Mouse (Mus musculus): ENCODE measurements at regions not wholly inside any gene's neighbourhood (a gene's known extent, or its start where the extent isn't known, plus 50 kb on each side); places are given as distances from the start of the nearest gene placed in this dataset.

GRCm38 (mm10) chr14:105730786-105731185, 165.8 kb downstream of the Spry2 start:
- WGBS: 11% methylated on average over 4 of the region's 4 CpGs

GRCm38 (mm10) chr14:105728841-105729240, 167.8 kb downstream of the Spry2 start:
- WGBS: 93% methylated on average over 5 of the region's 5 CpGs
- Histone ChIP-seq H3K4me2 (replicated peaks) (no peak overlapping the region), H3K4me3 (no peak overlapping the region), H3K36me3 (no peaks in the 10 kb centered on the region), H3K9me3 (replicated peaks) (no peaks in the 10 kb centered on the region), H3K9ac (no peak overlapping the region), H3K27me3 (no peaks in the 10 kb centered on the region), H3K4me1 (peaks cover 27% of the 10 kb centered on the region), H3K27ac (no peak overlapping the region)
- no peak for ATAC-seq (ENCODE audit: low FRiP score)

More at GRCm38 (mm10) chr14:105730786-105731185, 165.8 kb downstream of the Spry2 start:
- Histone ChIP-seq H3K9ac (no peak overlapping the region), H3K4me1 (peaks cover 27% of the 10 kb centered on the region), H3K4me2 (replicated peaks) (peak overlapping the region; percentile 65), H3K36me3 (no peaks in the 10 kb centered on the region), H3K9me3 (replicated peaks) (no peaks in the 10 kb centered on the region), H3K27ac (no peak overlapping the region), H3K27me3 (no peaks in the 10 kb centered on the region), H3K4me3 (no peak overlapping the region)
- ATAC-seq (ENCODE audit: low FRiP score): peak; percentile 51

- Histone ChIP-seq H3K4me2 (replicated peaks) (no peak overlapping the region), H3K9me3 (replicated peaks) (no peaks in the 10 kb centered on the region), H3K27ac (no peak overlapping the region), H3K4me3 (no peak overlapping the region), H3K27me3 (no peaks in the 10 kb centered on the region), H3K4me1 (peaks cover 5% of the 10 kb centered on the region; the same call in 1 of the 2 replicates), H3K9ac (no peak overlapping the region), H3K36me3 (no peaks in the 10 kb centered on the region)
- ATAC-seq (ENCODE audit: low FRiP score): no peak
- WGBS: 47% methylated on average over 8 of the region's 8 CpGs
These were observed 170.9 kb downstream of the Spry2 start for GRCm38 (mm10) chr14:105725741-105726140.

DNA sequence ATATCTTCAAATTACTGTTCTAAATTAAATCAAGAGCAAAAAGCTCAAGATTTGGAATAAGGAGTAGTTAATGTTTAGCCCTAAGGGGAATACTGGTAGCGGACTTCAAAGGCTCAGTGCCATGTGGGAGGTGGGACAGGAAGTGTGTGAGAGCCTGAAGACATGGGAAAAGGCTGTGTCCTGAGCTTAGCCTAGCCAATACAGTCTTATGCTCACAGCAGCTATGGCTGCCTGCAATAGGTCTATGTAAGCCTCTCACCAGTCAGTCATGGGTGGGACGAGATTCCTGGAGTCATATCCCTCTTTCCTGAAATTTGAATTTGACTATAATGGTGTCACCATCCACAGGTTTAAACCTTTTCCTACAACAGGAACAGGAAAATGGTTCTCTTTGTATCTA, 173.7 kb downstream of the Spry2 start:
- no peak for ATAC-seq (ENCODE audit: low FRiP score)
- 68% methylated on average over 2 of the region's 2 CpGs for WGBS
- Histone ChIP-seq H3K9me3 (replicated peaks) (no peaks in the 10 kb centered on the region), H3K27ac (no peak overlapping the region), H3K36me3 (no peaks in the 10 kb centered on the region), H3K4me1 (peaks cover 3% of the 10 kb centered on the region; the same call in 1 of the 2 replicates), H3K9ac (no peak overlapping the region), H3K27me3 (no peaks in the 10 kb centered on the region), H3K4me3 (no peak overlapping the region), H3K4me2 (replicated peaks) (no peak overlapping the region)

- peaks cover 2% of the 10 kb centered on the region; the same call in 1 of the 2 replicates for H3K4me1 ChIP-seq
- 86% methylated on average over 3 of the region's 3 CpGs for WGBS
- no peak overlapping the region for H3K9ac ChIP-seq
- H3K9me3 ChIP-seq (replicated peaks): no peaks in the 10 kb centered on the region
- ATAC-seq (ENCODE audit: low FRiP score): no peak
- H3K4me3 ChIP-seq: no peak overlapping the region
- no peak overlapping the region for H3K4me2 ChIP-seq (replicated peaks)
- H3K27ac ChIP-seq: no peak overlapping the region
- H3K27me3 ChIP-seq: no peaks in the 10 kb centered on the region
- no peaks in the 10 kb centered on the region for H3K36me3 ChIP-seq
These were observed 175.0 kb downstream of the Spry2 start for GRCm38 (mm10) chr14:105721576-105721975.

- Histone ChIP-seq H3K4me2 (replicated peaks) (no peak overlapping the region), H3K27me3 (no peaks in the 10 kb centered on the region), H3K27ac (no peak overlapping the region), H3K9me3 (replicated peaks) (no peaks in the 10 kb centered on the region), H3K4me1 (no peaks in the 10 kb centered on the region), H3K4me3 (no peak overlapping the region), H3K36me3 (no peaks in the 10 kb centered on the region), H3K9ac (no peak overlapping the region)
- no peak for ATAC-seq (ENCODE audit: low FRiP score)
- 87% methylated on average over 6 of the region's 6 CpGs for WGBS
These were observed 175.7 kb downstream of the Spry2 start for GRCm38 (mm10) chr14:105720816-105721510.

DNA sequence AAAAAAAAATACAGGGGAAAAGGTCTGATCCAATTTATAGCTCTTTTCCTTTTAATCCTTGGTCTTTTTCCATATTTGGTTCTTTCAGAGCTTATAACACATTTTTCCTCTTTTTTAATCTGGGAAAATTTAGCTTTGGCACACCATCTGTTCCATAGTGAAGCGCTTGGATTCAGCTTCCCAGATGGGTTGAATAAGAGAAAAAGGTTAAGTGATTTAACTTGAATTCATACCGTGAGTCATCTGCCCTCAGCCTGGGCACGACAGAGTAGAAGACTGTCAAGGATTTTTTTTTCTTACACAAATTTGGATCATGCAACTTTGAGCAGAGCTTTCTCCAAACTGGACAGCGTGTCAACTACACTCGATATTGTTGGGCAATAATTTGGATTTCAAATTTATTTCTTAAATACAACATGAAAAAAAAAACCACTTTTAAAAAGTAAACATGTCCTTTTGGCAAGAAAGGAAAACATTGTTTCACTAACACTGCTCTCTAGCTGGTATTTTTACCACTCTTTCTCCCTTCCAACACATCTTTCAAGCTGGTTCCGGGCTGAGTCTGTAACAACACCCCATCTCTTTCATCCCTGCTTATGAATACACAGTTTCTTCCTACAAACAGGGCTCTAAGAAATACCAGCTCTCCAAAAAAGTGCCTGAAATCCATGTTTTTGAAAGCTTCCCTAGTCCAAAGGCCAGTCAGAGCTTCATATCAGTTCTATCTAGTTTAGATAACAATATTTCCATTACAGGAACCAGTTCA, 177.8 kb downstream of the Spry2 start:
- H3K4me3 ChIP-seq: no peak overlapping the region
- no peak overlapping the region for H3K9ac ChIP-seq
- no peaks in the 10 kb centered on the region for H3K9me3 ChIP-seq (replicated peaks)
- H3K36me3 ChIP-seq: no peaks in the 10 kb centered on the region
- no peak overlapping the region for H3K4me2 ChIP-seq (replicated peaks)
- no peak for ATAC-seq (ENCODE audit: low FRiP score)
- WGBS: 81% methylated on average over 6 of the region's 6 CpGs
- H3K27ac ChIP-seq: no peak overlapping the region
- H3K27me3 ChIP-seq: no peaks in the 10 kb centered on the region
- no peaks in the 10 kb centered on the region for H3K4me1 ChIP-seq

DNA sequence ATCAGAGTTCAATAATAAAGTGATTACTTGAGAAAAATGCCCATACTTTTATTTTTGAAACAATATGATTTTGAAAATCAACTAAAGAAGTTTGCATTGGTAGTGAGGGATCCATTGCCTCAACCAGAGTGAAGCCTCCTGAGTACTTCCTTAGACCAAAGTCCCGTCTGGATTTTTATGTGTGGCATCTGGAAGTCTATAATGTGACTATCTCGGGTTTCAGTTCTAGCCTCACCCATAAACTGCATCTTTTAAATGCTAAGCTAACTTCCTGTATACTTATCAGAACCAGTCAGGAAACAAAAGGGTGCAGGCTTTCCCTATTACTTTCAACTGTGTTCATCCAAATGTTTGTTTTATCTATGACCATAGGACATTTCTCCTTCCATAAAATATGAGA, 178.8 kb downstream of the Spry2 start:
- no peaks in the 10 kb centered on the region for H3K27me3 ChIP-seq
- no peak overlapping the region for H3K4me3 ChIP-seq
- no peaks in the 10 kb centered on the region for H3K4me1 ChIP-seq
- no peak overlapping the region for H3K4me2 ChIP-seq (replicated peaks)
- H3K9ac ChIP-seq: no peak overlapping the region
- H3K36me3 ChIP-seq: no peaks in the 10 kb centered on the region
- H3K9me3 ChIP-seq (replicated peaks): no peaks in the 10 kb centered on the region
- H3K27ac ChIP-seq: no peak overlapping the region
- 78% methylated on average over 2 of the region's 2 CpGs for WGBS
- ATAC-seq (ENCODE audit: low FRiP score): no peak

DNA sequence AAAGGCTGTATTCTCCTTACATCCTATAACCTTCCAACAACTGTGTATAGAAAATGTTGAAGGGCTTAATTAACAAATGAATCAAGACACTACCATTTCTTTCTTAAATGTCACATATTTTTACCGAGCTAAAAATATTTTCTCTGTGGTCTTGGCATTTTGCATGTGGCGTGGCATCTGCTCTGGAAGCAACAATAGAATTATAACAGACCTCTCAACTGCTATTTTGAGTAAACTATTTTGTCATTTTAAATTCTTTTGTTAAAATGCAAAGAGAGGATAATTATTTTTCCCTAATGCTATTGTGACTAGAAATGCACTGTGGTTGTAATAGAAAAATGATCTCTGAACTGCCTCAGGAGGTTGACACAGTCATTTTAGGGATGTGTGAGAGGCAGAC, 187.9 kb downstream of the Spry2 start:
- H3K4me3 ChIP-seq: no peak overlapping the region
- no peak overlapping the region for H3K4me2 ChIP-seq (replicated peaks)
- 91% methylated on average over 2 of the region's 2 CpGs for WGBS
- H3K4me1 ChIP-seq: no peaks in the 10 kb centered on the region
- H3K9ac ChIP-seq: no peak overlapping the region
- H3K27ac ChIP-seq: no peak overlapping the region
- no peak for ATAC-seq (ENCODE audit: low FRiP score)
- H3K9me3 ChIP-seq (replicated peaks): no peaks in the 10 kb centered on the region
- H3K27me3 ChIP-seq: no peaks in the 10 kb centered on the region
- H3K36me3 ChIP-seq: no peaks in the 10 kb centered on the region

- WGBS: 95% methylated on average over 7 of the region's 7 CpGs
- H3K9me3 ChIP-seq (replicated peaks): no peaks in the 10 kb centered on the region
- no peaks in the 10 kb centered on the region for H3K4me1 ChIP-seq
These were observed 189.9 kb downstream of the Spry2 start for GRCm38 (mm10) chr14:105706756-105707155.

GRCm38 (mm10) chr14:105698616-105699015, 198.0 kb downstream of the Spry2 start:
- ATAC-seq (ENCODE audit: low FRiP score): no peak
- H3K4me1 ChIP-seq: no peaks in the 10 kb centered on the region
- no peak overlapping the region for H3K27ac ChIP-seq
- no peaks in the 10 kb centered on the region for H3K36me3 ChIP-seq
- no peak overlapping the region for H3K4me2 ChIP-seq (replicated peaks)
- no peaks in the 10 kb centered on the region for H3K27me3 ChIP-seq
- WGBS: 29% methylated on average over 1 of the region's 1 CpGs
- no peak overlapping the region for H3K4me3 ChIP-seq
- no peak overlapping the region for H3K9ac ChIP-seq
- H3K9me3 ChIP-seq (replicated peaks): no peaks in the 10 kb centered on the region

More at GRCm38 (mm10) chr14:105706756-105707155, 189.9 kb downstream of the Spry2 start:
- Histone ChIP-seq H3K4me2 (replicated peaks) (no peak overlapping the region), H3K4me3 (no peak overlapping the region), H3K27ac (no peak overlapping the region), H3K27me3 (no peaks in the 10 kb centered on the region), H3K36me3 (no peaks in the 10 kb centered on the region), H3K9ac (no peak overlapping the region)
- ATAC-seq (ENCODE audit: low FRiP score): no peak

GRCm38 (mm10) chr14:105698086-105698485, 198.5 kb downstream of the Spry2 start:
- H3K36me3 ChIP-seq: no peaks in the 10 kb centered on the region
- H3K9ac ChIP-seq: no peak overlapping the region
- no peak overlapping the region for H3K4me2 ChIP-seq (replicated peaks)
- H3K27me3 ChIP-seq: no peaks in the 10 kb centered on the region
- no peak for ATAC-seq (ENCODE audit: low FRiP score)
- no peaks in the 10 kb centered on the region for H3K4me1 ChIP-seq
- no peak overlapping the region for H3K27ac ChIP-seq
- H3K4me3 ChIP-seq: no peak overlapping the region
- no peaks in the 10 kb centered on the region for H3K9me3 ChIP-seq (replicated peaks)
- 93% methylated on average over 1 of the region's 1 CpGs for WGBS

DNA sequence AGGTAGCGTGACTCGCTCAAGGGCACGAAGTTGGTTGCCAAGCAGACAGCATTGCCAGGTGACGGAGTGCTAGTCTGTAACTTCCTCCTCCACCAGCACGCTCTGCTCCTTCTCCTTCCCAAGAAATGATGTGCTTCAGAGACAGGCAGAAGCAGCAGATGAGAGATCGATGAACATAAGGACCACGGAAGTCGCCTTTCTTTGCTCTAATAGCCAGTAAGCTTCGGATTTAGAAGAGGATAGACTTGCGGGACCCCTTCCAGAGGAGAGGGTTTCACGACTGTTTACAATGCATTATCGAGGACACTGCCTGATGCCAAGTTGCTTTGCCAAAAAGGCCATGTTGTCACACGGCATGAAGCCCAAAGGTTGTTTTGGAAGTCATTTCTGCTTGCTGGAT, 199.2 kb downstream of the Spry2 start:
- ATAC-seq (ENCODE audit: low FRiP score): no peak
- no peak overlapping the region for H3K27ac ChIP-seq
- H3K4me3 ChIP-seq: no peak overlapping the region
- H3K36me3 ChIP-seq: no peaks in the 10 kb centered on the region
- WGBS: 93% methylated on average over 13 of the region's 13 CpGs
- no peak overlapping the region for H3K9ac ChIP-seq
- H3K4me2 ChIP-seq (replicated peaks): no peak overlapping the region
- no peaks in the 10 kb centered on the region for H3K9me3 ChIP-seq (replicated peaks)
- H3K27me3 ChIP-seq: no peaks in the 10 kb centered on the region
- H3K4me1 ChIP-seq: no peaks in the 10 kb centered on the region
